Mouse (Mus musculus): ENCODE measurements around the gene Spata13. TPM values are rescaled to one million over a fixed set of nuclear protein-coding genes. Genes with fewer than 3 reads are reported as not detected.
A peak's percentile ranks its signal among the peaks of the same experiment; 100 is the strongest.

The Spata13 gene
- polyA plus RNA-seq, 1 experiment from 2014 or later, result 22.4 TPM

GRCm38 (mm10) chr14:60759097-60759496 is 125.3 kb downstream of the Spata13 start:
- Histone ChIP-seq H3K4me1 (replicated peaks) (0 out of 2 replicates have a peak, but pooled peaks cover 2% of the 10 kb centered on the region), H3K9ac (no peak overlapping the region), H3K4me2 (replicated peaks) (no peak overlapping the region), H3K9me3 (no peaks in the 10 kb centered on the region), H3K36me3 (peaks cover 12% of the 10 kb centered on the region; the same call in 1 of the 2 replicates), H3K4me3 (replicated peaks) (no peak overlapping the region), H3K27ac (no peak overlapping the region), H3K27me3 (replicated peaks) (no peaks in the 10 kb centered on the region)
- ATAC-seq, result 0 out of 2 replicates have a peak, but pooled peaks have one; percentile 28
- 84% methylated on average over 8 of the region's 8 CpGs for WGBS

- H3K27ac ChIP-seq, result no peak overlapping the region
- no peak overlapping the region for H3K9ac ChIP-seq
- H3K9me3 ChIP-seq, result no peaks in the 10 kb centered on the region
- WGBS, result 76% methylated on average over 10 of the region's 10 CpGs
- ATAC-seq, result no peak
- peaks cover 8% of the 10 kb centered on the region; the same call in 1 of the 2 replicates for H3K36me3 ChIP-seq
- no peaks in the 10 kb centered on the region for H3K27me3 ChIP-seq (replicated peaks)
- H3K4me2 ChIP-seq (replicated peaks), result no peak overlapping the region
- 0 out of 2 replicates have a peak, but pooled peaks cover 2% of the 10 kb centered on the region for H3K4me1 ChIP-seq (replicated peaks)
- H3K4me3 ChIP-seq (replicated peaks), result no peak overlapping the region
These were observed 128.0 kb downstream of the Spata13 start for GRCm38 (mm10) chr14:60761801-60762200.

DNA sequence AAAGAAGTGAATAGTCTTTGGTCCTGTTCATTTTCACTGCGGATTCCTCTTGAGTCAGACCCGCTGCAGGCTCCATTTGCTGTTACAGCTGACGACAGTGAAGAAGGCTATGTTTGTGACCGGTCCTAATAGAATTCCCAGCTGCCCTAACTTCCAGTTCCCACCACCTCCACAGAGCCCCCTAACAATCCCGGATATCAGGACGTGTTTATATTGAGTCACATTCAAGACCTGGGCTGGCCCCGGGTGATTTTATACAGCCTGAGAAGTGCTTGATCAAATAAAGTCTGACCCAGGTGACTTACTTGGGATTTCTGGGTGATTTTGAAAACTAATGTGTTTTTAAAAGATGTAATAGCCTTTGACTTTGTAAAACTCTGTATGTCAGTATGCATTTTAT is 129.0 kb downstream of the Spata13 start:
- H3K9me3 ChIP-seq, result no peaks in the 10 kb centered on the region
- 35% methylated on average over 7 of the region's 7 CpGs for WGBS
- peaks cover 5% of the 10 kb centered on the region; the same call in 1 of the 2 replicates for H3K36me3 ChIP-seq
- 0 out of 2 replicates have a peak, but pooled peaks cover 2% of the 10 kb centered on the region for H3K4me1 ChIP-seq (replicated peaks)
- no peak overlapping the region for H3K9ac ChIP-seq
- ATAC-seq, result no peak
- H3K4me3 ChIP-seq (replicated peaks), result no peak overlapping the region
- no peaks in the 10 kb centered on the region for H3K27me3 ChIP-seq (replicated peaks)
- no peak overlapping the region for H3K4me2 ChIP-seq (replicated peaks)
- no peak overlapping the region for H3K27ac ChIP-seq

GRCm38 (mm10) chr14:60763746-60764145 is 129.9 kb downstream of the Spata13 start:
- H3K9me3 ChIP-seq, result no peaks in the 10 kb centered on the region
- H3K4me1 ChIP-seq (replicated peaks), result 0 out of 2 replicates have a peak, but pooled peaks cover 2% of the 10 kb centered on the region
- H3K27me3 ChIP-seq (replicated peaks), result no peaks in the 10 kb centered on the region
- no peak overlapping the region for H3K9ac ChIP-seq
- no peak overlapping the region for H3K27ac ChIP-seq
- no peak for ATAC-seq
- no peak overlapping the region for H3K4me2 ChIP-seq (replicated peaks)
- 85% methylated on average over 5 of the region's 5 CpGs for WGBS
- no peak overlapping the region for H3K4me3 ChIP-seq (replicated peaks)
- peaks cover 5% of the 10 kb centered on the region; the same call in 1 of the 2 replicates for H3K36me3 ChIP-seq

GRCm38 (mm10) chr14:60764526-60764925 is 130.7 kb downstream of the Spata13 start:
- H3K27me3 ChIP-seq (replicated peaks), result no peaks in the 10 kb centered on the region
- peaks cover 5% of the 10 kb centered on the region; the same call in 1 of the 2 replicates for H3K36me3 ChIP-seq
- no peak overlapping the region for H3K4me2 ChIP-seq (replicated peaks)
- H3K27ac ChIP-seq, result no peak overlapping the region
- H3K4me1 ChIP-seq (replicated peaks), result 0 out of 2 replicates have a peak, but pooled peaks cover 2% of the 10 kb centered on the region
- no peak for ATAC-seq
- WGBS, result 79% methylated on average over 4 of the region's 4 CpGs
- H3K9ac ChIP-seq, result no peak overlapping the region
- no peaks in the 10 kb centered on the region for H3K9me3 ChIP-seq
- no peak overlapping the region for H3K4me3 ChIP-seq (replicated peaks)

DNA sequence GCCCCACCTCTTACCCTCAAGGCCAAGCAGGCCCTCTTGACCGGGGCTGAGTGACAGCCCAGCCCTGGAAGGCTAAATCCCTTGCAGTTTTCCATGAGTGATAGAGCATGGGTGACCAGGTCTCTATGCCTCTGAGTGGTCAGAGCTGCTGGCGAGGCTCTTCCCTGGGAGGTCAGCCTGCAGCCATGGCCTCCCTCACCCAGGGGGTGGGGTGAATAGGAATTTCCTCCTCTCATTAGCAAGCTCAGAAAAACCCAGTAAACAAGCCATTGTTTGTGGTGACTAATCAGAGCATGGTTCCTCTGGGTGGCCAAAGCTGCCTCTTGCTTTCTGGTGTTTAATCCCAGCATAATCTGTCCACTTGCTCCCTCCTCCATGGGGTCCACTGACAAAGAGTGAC is 131.2 kb downstream of the Spata13 start:
- 64% methylated on average over 2 of the region's 2 CpGs for WGBS
- Histone ChIP-seq H3K4me1 (replicated peaks) (0 out of 2 replicates have a peak, but pooled peaks cover 2% of the 10 kb centered on the region), H3K27me3 (replicated peaks) (no peaks in the 10 kb centered on the region), H3K36me3 (peaks cover 5% of the 10 kb centered on the region; the same call in 1 of the 2 replicates), H3K9ac (no peak overlapping the region), H3K9me3 (no peaks in the 10 kb centered on the region), H3K27ac (peak overlapping the region; percentile 11; the same call in 1 of the 2 replicates), H3K4me2 (replicated peaks) (no peak overlapping the region), H3K4me3 (replicated peaks) (no peak overlapping the region)
- no peak for ATAC-seq

DNA sequence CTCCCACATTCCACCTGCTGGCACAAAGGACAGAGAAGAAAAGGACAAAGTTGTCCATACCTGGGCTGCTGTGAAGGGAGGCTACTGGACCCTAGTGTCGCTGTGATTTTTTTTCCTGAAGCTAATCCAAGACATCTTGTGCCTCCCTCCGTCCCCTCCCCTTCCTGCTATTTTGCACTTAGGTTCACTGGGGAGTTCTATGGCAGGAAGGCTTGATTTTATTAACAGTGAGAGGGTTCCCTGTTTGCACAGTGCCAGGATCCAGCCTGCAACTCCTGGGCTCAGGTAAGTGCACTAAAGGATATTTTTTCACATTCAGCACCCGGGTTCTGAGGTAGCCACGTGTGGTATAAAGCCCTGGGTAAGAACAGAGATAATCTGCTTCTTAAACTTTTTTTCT is 134.1 kb downstream of the Spata13 start, which contains the start of gene C1qtnf9:
Gene C1qtnf9, plus strand, starts transcription at position 251 of the 400 bp plus-strand sequence.
- no peak for ATAC-seq
- WGBS, result 66% methylated on average over 4 of the region's 4 CpGs
- no peaks in the 10 kb centered on the region for H3K36me3 ChIP-seq
- no peaks in the 10 kb centered on the region for H3K4me1 ChIP-seq (replicated peaks)
- H3K27ac ChIP-seq, result no peak within 1 kb of the TSS
- no peaks in the 10 kb centered on the region for H3K27me3 ChIP-seq (replicated peaks)
- H3K9me3 ChIP-seq, result no peaks in the 10 kb centered on the region
- no peak within 1 kb of the TSS for H3K9ac ChIP-seq
- H3K4me3 ChIP-seq (replicated peaks), result no peak within 1 kb of the TSS
- no peak within 1 kb of the TSS for H3K4me2 ChIP-seq (replicated peaks)

DNA sequence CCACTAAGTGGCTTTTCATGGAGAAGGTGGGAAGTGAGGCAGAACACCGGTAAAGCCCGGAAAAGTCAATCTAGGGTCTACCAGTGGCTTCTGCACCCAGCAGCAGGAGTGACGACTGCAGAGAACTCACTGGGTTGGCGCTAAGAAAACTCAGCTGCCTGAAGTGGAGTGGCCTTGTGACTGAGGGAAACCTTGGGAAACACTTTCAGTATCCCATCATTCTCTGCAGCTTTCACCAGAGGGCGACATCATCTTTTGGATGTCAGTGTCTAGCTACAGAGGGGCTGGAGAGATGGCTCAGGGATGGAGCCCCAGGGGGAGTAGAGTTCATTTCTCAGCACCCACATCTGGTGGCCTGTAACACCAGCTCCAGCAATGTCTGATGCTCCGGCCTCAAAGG is 135.5 kb downstream of the Spata13 start:
- Histone ChIP-seq H3K9ac (no peak overlapping the region), H3K9me3 (no peaks in the 10 kb centered on the region), H3K4me1 (replicated peaks) (no peaks in the 10 kb centered on the region), H3K36me3 (no peaks in the 10 kb centered on the region), H3K4me3 (replicated peaks) (no peak overlapping the region), H3K27ac (no peak overlapping the region), H3K27me3 (replicated peaks) (no peaks in the 10 kb centered on the region), H3K4me2 (replicated peaks) (no peak overlapping the region)
- ATAC-seq, result no peak
- WGBS, result 49% methylated on average over 6 of the region's 6 CpGs

GRCm38 (mm10) chr14:60770594-60770993 is 136.8 kb downstream of the Spata13 start:
- H3K4me1 ChIP-seq (replicated peaks), result no peaks in the 10 kb centered on the region
- H3K4me2 ChIP-seq (replicated peaks), result no peak overlapping the region
- H3K9ac ChIP-seq, result no peak overlapping the region
- H3K36me3 ChIP-seq, result no peaks in the 10 kb centered on the region
- H3K27ac ChIP-seq, result no peak overlapping the region
- no peak overlapping the region for H3K4me3 ChIP-seq (replicated peaks)
- H3K9me3 ChIP-seq, result no peaks in the 10 kb centered on the region
- WGBS, result 77% methylated on average over 6 of the region's 6 CpGs
- H3K27me3 ChIP-seq (replicated peaks), result no peaks in the 10 kb centered on the region
- no peak for ATAC-seq

DNA sequence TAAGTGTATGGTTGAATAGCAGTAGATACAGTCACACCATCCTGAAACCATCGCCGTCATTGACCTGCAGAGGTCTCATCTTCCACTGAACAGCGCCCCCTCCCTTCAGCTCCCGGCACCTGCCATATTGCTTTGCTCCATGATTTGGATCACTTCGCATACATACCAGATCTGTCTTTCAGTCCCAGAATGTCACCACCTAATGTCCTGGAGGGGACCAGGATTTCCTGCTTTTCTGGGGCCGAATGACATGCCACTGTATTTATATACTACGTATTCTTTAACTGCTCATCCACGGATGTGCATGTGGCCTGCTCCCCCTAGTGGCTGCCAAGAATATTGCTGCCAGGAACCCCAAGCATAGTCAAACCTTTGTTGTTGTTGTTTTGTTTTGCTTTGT is 137.3 kb downstream of the Spata13 start:
- peak overlapping the region; percentile 59 for H3K4me2 ChIP-seq (replicated peaks)
- peak overlapping the region; percentile 27; the same call in 1 of the 2 replicates for H3K9ac ChIP-seq
- no peak overlapping the region for H3K27ac ChIP-seq
- 2% methylated on average over 8 of the region's 8 CpGs for WGBS
- H3K27me3 ChIP-seq (replicated peaks), result no peaks in the 10 kb centered on the region
- peak overlapping the region; percentile 25 for H3K4me3 ChIP-seq (replicated peaks)
- H3K4me1 ChIP-seq (replicated peaks), result no peaks in the 10 kb centered on the region
- no peaks in the 10 kb centered on the region for H3K36me3 ChIP-seq
- no peaks in the 10 kb centered on the region for H3K9me3 ChIP-seq
- ATAC-seq, result peak; percentile 39; the same call in 1 of the 2 replicates

- H3K9me3 ChIP-seq, result no peaks in the 10 kb centered on the region
- no peak overlapping the region for H3K9ac ChIP-seq
- H3K27ac ChIP-seq, result no peak overlapping the region
- H3K4me3 ChIP-seq (replicated peaks), result no peak overlapping the region
- H3K36me3 ChIP-seq, result no peaks in the 10 kb centered on the region
- no peak for ATAC-seq
- 76% methylated on average over 2 of the region's 2 CpGs for WGBS
- no peaks in the 10 kb centered on the region for H3K27me3 ChIP-seq (replicated peaks)
- no peaks in the 10 kb centered on the region for H3K4me1 ChIP-seq (replicated peaks)
- H3K4me2 ChIP-seq (replicated peaks), result no peak overlapping the region
These were observed 139.7 kb downstream of the Spata13 start for GRCm38 (mm10) chr14:60773476-60773875.

DNA sequence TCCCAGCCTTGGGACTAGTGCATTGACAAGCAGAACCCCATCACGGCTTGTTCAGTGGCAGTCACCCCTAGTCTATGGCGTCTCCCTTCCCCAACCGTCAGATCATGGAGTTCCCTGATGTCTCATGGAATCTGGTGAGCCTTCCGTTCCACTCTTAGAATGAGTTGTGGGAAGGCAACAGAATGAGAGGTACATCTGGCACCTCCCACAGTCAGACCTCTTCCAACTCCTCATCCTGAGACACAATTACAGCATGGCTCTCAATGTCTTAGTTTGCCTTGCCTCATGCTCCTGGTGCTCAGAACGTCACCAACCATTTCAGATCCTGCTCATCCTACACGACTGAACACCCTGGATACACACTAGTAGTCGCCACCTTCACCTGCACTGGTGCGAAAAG is 142.7 kb downstream of the Spata13 start:
- Histone ChIP-seq H3K36me3 (no peaks in the 10 kb centered on the region), H3K9ac (no peak overlapping the region), H3K4me3 (replicated peaks) (no peak overlapping the region), H3K4me1 (replicated peaks) (no peaks in the 10 kb centered on the region), H3K27me3 (replicated peaks) (no peaks in the 10 kb centered on the region), H3K27ac (no peak overlapping the region), H3K4me2 (replicated peaks) (no peak overlapping the region), H3K9me3 (no peaks in the 10 kb centered on the region)
- 83% methylated on average over 8 of the region's 8 CpGs for WGBS
- ATAC-seq, result no peak

DNA sequence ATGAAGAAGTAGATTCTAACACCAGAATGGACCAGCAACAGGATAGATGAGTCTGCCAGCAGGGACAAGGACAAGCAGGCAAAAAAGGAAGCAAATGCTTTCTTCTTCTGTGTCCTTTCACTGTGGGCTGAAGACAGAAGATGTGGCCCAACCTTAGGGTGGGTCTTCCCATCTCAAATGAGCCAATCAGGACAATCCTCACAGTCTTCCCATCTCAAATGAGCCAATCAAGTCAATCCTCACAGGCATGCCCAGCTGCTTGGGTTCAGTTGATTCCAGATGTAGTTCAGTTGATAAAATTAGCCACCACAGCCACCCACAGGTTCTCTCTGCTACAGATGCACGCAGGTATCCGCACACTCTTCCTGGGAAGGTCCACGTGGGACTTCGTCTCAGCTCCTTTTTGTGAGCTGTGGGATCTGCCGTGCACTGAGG is 143.7 kb downstream of the Spata13 start:
- no peak for ATAC-seq
- Histone ChIP-seq H3K27me3 (replicated peaks) (no peaks in the 10 kb centered on the region), H3K9ac (no peak overlapping the region), H3K27ac (no peak overlapping the region), H3K4me2 (replicated peaks) (no peak overlapping the region), H3K4me3 (replicated peaks) (no peak overlapping the region), H3K4me1 (replicated peaks) (no peaks in the 10 kb centered on the region), H3K36me3 (no peaks in the 10 kb centered on the region), H3K9me3 (no peaks in the 10 kb centered on the region)
- 88% methylated on average over 5 of the region's 5 CpGs for WGBS

All from intestine, embryonic 15.5 days (tissue).